Mouse (Mus musculus): ENCODE results near the gene Tcp11l1.

- TF ChIP-seq CTCF (IDR thresholded peaks at IDR 0.05; ENCODE audit: borderline replicate concordance, insufficient read depth, low read depth, low read length) = no peak
- no peak for TF ChIP-seq POLR2A (IDR thresholded peaks at IDR 0.05; ENCODE audit: borderline replicate concordance, insufficient read depth, low read length)
Observed at GRCm38 (mm10) chr2:104658659-104659058, 53.3 kb downstream of the Tcp11l1 start.
